Mouse (Mus musculus) liver, postnatal 0 days (tissue): ENCODE measurements around the gene Senp7. TPM values are rescaled to one million over a fixed set of nuclear protein-coding genes. Genes with fewer than 3 reads are reported as not detected.
A peak's percentile ranks its signal among the peaks of the same experiment; 100 is the strongest.
"Not testable (repeated sequence)": the region's sequence is repeated elsewhere in the genome, so short reads cannot be mapped to it uniquely, and the experiment has no call there.

Source experiments
- ATAC-seq: fragments of 200-750 bp; cut with Nextera tagmentation; 2 replicates; pipeline ENCODE4 v1.8.0; 2017; ENCODE audit warnings: mild to moderate bottlenecking, moderate library complexity
- DNase-seq: peaks from one replicate; pipeline ENCODE4 v3.0.0-alpha.2; 2016
- H3K27ac ChIP-seq: fragments of 300-500 bp; sonication (generic); 2 replicates; pipeline ENCODE4 v1.5.1; 2014; ENCODE audit warnings: antibody characterized with exemption, moderate library complexity, mild to moderate bottlenecking, low read depth
- H3K27me3 ChIP-seq: fragments of 300-500 bp; sonication (generic); 2 replicates; pipeline ENCODE4 v1.6.1; 2014; ENCODE audit warnings: low read length, control low read depth, mixed read lengths; ENCODE audit not compliant: insufficient read depth
- H3K36me3 ChIP-seq: fragments of 300-500 bp; sonication (generic); replicated peaks from 2 replicates; pipeline ENCODE4 v1.6.1; 2014; ENCODE audit warnings: mild to moderate bottlenecking, control low read depth, low read length, moderate library complexity, mixed read lengths; ENCODE audit not compliant: insufficient read depth
- H3K4me1 ChIP-seq: fragments of 300-500 bp; sonication (generic); 2 replicates; pipeline ENCODE4 v1.6.1; 2014; ENCODE audit warnings: antibody characterized with exemption, mild to moderate bottlenecking, control low read depth; ENCODE audit not compliant: insufficient read depth
- H3K4me2 ChIP-seq: fragments of 300-500 bp; sonication (generic); 2 replicates; pipeline ENCODE4 v1.6.1; 2014; ENCODE audit warnings: low read depth, mild to moderate bottlenecking, low read length, moderate library complexity, mixed read lengths
- H3K4me3 ChIP-seq: fragments of 300-500 bp; sonication (generic); 2 replicates; pipeline ENCODE4 v1.5.1; 2014; ENCODE audit warnings: low read depth, low read length
- H3K9ac ChIP-seq: fragments of 300-500 bp; sonication (generic); replicated peaks from 2 replicates; pipeline ENCODE4 v1.6.1; 2014; ENCODE audit warnings: mild to moderate bottlenecking, moderate library complexity
- H3K9me3 ChIP-seq: fragments of 300-500 bp; sonication (generic); 2 replicates; pipeline ENCODE4 v1.6.1; 2016; ENCODE audit warnings: mild to moderate bottlenecking, control low read depth, low read length, mixed read lengths
- CTCF ChIP-seq: sonication (generic); IDR thresholded peaks from 2 replicates; pipeline ENCODE4 v1.5.1; 2016; ENCODE audit warnings: antibody characterized with exemption, low read depth
- EP300 ChIP-seq: IDR thresholded peaks from 2 replicates; pipeline ENCODE4 v1.6.1; 2016; ENCODE audit warnings: antibody characterized with exemption, low read depth, mild to moderate bottlenecking
- WGBS: fragments of 180-500 bp; shearing (Covaris S2); extraction: QIAGEN DNeasy Blood & Tissue Kit; methylation state at CpG from one replicate; pipeline ENCODE4 v1.1.7; 2014; ENCODE audit not compliant: insufficient replicate concordance; 5-methylcytosine and 5-hydroxymethylcytosine counted together
- polyA plus RNA-seq: library from polyadenylated mRNA; unstranded; fragments of >200 nt; fragmentation: Nextera tagmentation; extraction: Ambion mirVana; gene quantifications from 2 replicates; pipeline ENCODE4 v1.2.1, GENCODE M21; 2015

Senp7 gene
- polyA plus RNA-seq: 7.4 and 10.6 TPM in 2 replicates

DNA sequence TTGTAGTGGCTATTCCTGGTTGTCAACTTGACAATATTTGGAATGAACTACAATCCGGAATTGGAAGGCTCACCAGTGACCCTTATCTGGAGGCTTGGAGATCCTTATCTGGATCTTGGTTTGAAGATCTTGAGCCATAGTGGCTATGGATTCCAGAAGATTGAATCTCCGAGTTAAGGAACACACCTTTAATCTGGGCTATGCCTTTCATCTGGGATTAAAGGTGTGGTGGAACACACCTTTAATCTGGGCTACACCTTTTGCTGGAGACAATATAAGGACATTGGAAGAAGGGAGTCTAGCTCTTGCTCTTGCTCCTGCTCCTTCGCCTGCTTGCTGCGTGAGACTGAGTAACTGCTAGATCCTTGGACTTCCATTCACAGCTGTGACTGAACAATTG is at the start of gene Senp7:
TSS of gene Senp7 (plus strand) at position 301 of the 400 bp plus-strand sequence.
- not testable (repeated sequence) for H3K4me3 ChIP-seq, H3K9me3 ChIP-seq, H3K27me3 ChIP-seq, H3K27ac ChIP-seq, H3K4me2 ChIP-seq, H3K9ac ChIP-seq, H3K4me1 ChIP-seq, DNase-seq, ATAC-seq, H3K36me3 ChIP-seq
- no CpG with 5 or more reads among the region's 4 CpGs for WGBS

DNA sequence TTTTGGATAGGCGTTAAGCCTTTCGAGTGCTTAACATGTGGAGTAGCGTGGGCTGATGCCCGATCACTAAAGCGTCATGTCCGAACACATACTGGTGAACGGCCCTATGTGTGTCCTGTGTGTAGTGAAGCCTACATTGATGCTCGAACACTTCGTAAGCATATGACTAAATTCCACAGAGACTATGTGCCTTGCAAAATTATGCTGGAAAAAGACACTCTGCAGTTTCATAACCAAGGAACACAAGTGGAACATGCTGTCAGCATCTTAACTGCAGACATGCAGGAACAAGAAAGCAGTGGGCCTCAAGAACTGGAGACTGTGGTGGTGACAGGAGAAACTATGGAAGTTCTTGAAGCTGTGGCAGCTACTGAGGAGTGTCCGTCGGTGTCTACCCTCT is 41.3 kb upstream of the Senp7 start:
- no peak overlapping the region for H3K4me3 ChIP-seq
- 92% methylated on average over 11 of the region's 11 CpGs for WGBS
- TF ChIP-seq CTCF (no peak), EP300 (no peak)
- no peaks in the 10 kb centered on the region for H3K4me1 ChIP-seq
- H3K9ac ChIP-seq: no peak overlapping the region
- no peaks in the 10 kb centered on the region for H3K9me3 ChIP-seq
- no peaks in the 10 kb centered on the region for H3K27me3 ChIP-seq
- H3K36me3 ChIP-seq: peaks cover 61% of the 10 kb centered on the region
- ATAC-seq (no peak), DNase-seq (no peak)
- H3K4me2 ChIP-seq: no peak overlapping the region
- H3K27ac ChIP-seq: no peak overlapping the region

DNA sequence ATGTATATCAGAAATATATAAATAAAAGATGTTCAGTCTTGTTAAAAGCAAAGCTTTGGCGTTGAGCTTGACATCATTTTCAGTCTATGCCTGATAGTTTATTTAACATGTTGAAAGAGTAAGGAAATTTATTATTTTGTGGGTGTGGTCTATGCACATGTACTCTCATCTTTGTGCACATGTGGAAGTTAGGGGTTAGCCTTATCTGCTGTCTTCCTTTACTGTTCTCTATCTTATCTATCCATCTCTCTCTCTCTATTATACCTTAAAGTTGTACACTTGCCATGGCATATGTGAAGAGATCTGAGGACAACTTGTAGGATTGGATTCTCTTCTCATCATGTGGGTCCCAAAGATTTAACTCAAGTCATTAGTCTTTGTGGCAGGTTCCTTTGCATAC is 39.3 kb upstream of the Senp7 start:
- no peak for ATAC-seq
- 84% methylated on average over 1 of the region's 1 CpGs for WGBS
- Histone ChIP-seq H3K27me3 (no peaks in the 10 kb centered on the region), H3K36me3 (peaks cover 48% of the 10 kb centered on the region), H3K4me3 (no peak overlapping the region), H3K4me2 (no peak overlapping the region), H3K4me1 (no peaks in the 10 kb centered on the region), H3K9ac (no peak overlapping the region), H3K9me3 (no peaks in the 10 kb centered on the region), H3K27ac (no peak overlapping the region)
- no peak for DNase-seq
- TF ChIP-seq EP300 (no peak), CTCF (no peak)

DNA sequence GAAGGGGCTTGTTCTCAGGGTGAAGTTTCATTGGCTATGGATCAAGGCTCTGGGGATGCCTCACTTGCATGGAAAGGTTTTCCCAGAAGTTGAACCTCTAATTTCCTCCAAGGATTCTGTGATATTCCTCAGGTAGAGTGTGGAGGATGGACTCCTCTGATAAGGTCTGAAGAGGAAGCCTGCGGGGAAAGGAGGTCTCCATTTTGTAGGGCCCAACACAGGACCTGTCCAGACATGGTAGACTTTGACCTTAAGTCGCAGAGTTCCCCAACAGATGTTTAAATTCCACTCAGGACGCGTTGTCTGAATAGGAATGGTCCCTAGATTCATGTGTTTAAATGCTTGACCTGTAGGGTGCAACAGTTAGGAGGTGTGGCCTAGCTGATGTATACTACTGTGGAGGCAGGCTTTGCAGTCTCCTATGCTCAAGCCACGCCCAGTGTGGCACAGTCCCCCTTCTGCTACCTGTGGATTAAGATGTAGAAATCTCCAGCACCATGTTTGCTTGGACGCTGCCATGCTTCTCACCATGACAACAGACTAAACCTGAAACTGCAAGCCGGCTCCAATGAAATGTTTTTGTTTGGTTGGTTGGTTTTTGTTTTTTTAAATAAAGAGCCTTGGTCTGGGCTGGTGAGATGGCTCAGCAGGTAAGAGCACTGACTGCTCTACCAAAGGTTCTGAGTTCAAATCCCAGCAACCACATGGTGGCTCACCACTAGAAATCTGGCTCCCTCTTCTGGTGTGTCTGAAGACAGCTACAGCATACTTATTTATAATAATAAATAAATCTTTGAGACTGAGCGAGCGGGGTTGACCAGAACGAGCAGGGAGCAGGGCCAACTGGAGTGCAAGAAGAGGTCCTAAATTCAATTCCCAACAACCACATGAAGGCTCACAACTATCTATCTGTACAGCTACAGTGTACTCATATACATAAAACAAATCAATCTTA is 35.1 kb upstream of the Senp7 start:
- no peak for TF ChIP-seq EP300
- no peak for TF ChIP-seq CTCF
- Histone ChIP-seq H3K9ac (no peak overlapping the region), H3K4me1 (no peaks in the 10 kb centered on the region), H3K36me3 (peaks cover 25% of the 10 kb centered on the region), H3K27me3 (no peaks in the 10 kb centered on the region), H3K4me3 (no peak overlapping the region), H3K4me2 (no peak overlapping the region), H3K27ac (no peak overlapping the region), H3K9me3 (no peaks in the 10 kb centered on the region)
- DNase-seq: no peak
- 88% methylated on average over 10 of the region's 10 CpGs for WGBS
- ATAC-seq: peak; percentile 48; the same call in 1 of the 2 replicates

DNA sequence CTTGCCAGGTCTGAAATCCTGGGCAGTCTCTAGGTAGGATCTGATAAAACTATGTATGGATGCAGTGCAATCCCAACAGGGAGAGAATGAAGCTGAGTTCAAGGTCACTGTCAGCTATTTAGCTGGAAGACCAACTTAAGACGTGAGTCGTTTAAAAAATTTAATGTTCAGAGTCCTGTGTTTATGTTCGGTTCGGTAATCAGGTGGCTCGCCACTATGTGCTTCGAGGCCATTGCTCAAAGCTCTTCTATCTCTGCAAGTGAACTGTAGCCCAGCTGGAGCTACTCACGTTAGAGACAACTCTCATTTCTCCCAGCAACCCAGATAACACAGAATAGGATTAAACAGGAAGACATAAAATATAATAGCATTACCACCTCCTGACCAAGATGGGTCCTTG is 34.1 kb upstream of the Senp7 start:
- no peaks in the 10 kb centered on the region for H3K4me1 ChIP-seq
- H3K4me3 ChIP-seq: no peak overlapping the region
- H3K36me3 ChIP-seq: peaks cover 31% of the 10 kb centered on the region
- no peak overlapping the region for H3K9ac ChIP-seq
- 83% methylated on average over 7 of the region's 7 CpGs for WGBS
- no peak overlapping the region for H3K27ac ChIP-seq
- ATAC-seq (no peak), DNase-seq (no peak)
- TF ChIP-seq EP300: no peak
- no peak for TF ChIP-seq CTCF
- no peaks in the 10 kb centered on the region for H3K27me3 ChIP-seq
- H3K9me3 ChIP-seq: no peaks in the 10 kb centered on the region
- no peak overlapping the region for H3K4me2 ChIP-seq

DNA sequence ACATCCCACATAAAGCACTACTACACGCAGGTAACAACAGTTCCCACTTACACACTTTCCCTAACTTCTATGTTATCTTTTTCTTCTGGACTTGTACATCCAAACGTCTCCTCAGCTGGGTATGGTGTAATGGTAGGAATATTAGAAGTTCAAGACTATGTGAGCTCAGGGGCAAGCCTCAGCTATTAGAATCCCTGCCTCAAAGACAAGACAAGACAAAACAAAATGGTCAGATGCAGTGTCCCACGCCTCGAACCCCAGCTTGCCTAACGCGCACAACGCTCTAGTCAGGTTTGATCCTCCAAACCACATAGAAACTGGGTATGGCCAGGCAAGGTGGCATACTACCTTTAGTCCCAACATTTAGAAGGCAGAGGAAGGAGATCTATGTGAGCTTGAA is 28.5 kb upstream of the Senp7 start:
- Histone ChIP-seq H3K27me3 (no peaks in the 10 kb centered on the region), H3K4me3 (no peak overlapping the region), H3K9me3 (no peaks in the 10 kb centered on the region), H3K4me1 (no peaks in the 10 kb centered on the region), H3K4me2 (no peak overlapping the region), H3K9ac (no peak overlapping the region), H3K27ac (no peak overlapping the region), H3K36me3 (peaks cover 45% of the 10 kb centered on the region)
- no peak for DNase-seq
- TF ChIP-seq EP300 (no peak), CTCF (no peak)
- no peak for ATAC-seq
- 92% methylated on average over 7 of the region's 7 CpGs for WGBS
